Mouse (Mus musculus) cortical plate, adult 2 months (tissue): ENCODE data around the gene Igbp1.

Experiments used
- CTCF ChIP-seq: fragments of 200-500 bp; IDR thresholded peaks from 2 replicates; pipeline ENCODE4 v1.5.1; 2011; ENCODE audit warnings: mild to moderate bottlenecking, control low read depth, low read length; ENCODE audit not compliant: insufficient read depth; ENCODE audit errors: extremely low read depth
- POLR2A ChIP-seq: fragments of 200-500 bp; IDR thresholded peaks from 2 replicates; pipeline ENCODE4 v1.6.1; 2011; ENCODE audit warnings: mild to moderate bottlenecking, low read length, control low read depth; ENCODE audit not compliant: insufficient read depth; ENCODE audit errors: extremely low read depth

GRCm38 (mm10) chrX:100508164-100508563, 14.1 kb downstream of the Igbp1 start:
- TF ChIP-seq CTCF, result no peak
- no peak for TF ChIP-seq POLR2A
